Mouse (Mus musculus): ENCODE measurements at regions not wholly inside any gene's neighbourhood (a gene's known extent, or its start where the extent isn't known, plus 50 kb on each side); places are given as distances from the start of the nearest gene placed in this dataset.
A peak's percentile ranks its signal among the peaks of the same experiment; 100 is the strongest.

DNA sequence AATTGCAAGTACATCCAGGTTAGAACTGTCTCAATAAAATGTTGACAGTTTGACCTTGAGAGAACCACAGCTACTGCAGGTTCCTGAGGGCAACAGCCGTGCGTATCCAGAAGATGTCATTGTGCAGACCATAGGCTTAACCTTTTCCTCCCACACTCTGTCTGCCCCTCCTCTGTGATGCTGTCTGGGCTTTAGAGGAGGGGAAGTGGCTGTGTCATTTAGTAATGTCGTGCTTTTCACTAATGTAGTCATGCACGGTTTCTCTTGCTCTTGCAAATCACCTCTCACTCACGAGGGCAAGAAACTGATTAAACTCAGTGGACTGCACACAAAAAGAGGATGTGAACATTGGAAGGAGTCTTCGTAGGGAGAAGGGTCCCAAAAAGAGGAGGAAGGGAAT is 443.8 kb upstream of the Tom1l1 start:
- no peak overlapping the region for H3K27ac ChIP-seq (replicated peaks)
- H3K27me3 ChIP-seq (replicated peaks; ENCODE audit: low read depth, poor library complexity, severe bottlenecking) = no peaks in the 10 kb centered on the region
- 0 out of 2 replicates have a peak, but pooled peaks cover 6% of the 10 kb centered on the region for H3K4me1 ChIP-seq
- no peak for DNase-seq (ENCODE audit: low spot score)
- 35% methylated on average over 6 of the region's 6 CpGs for WGBS
- no peak overlapping the region for H3K4me3 ChIP-seq
- H3K9me3 ChIP-seq = no peaks in the 10 kb centered on the region
- no peaks in the 10 kb centered on the region for H3K36me3 ChIP-seq (replicated peaks)

DNA sequence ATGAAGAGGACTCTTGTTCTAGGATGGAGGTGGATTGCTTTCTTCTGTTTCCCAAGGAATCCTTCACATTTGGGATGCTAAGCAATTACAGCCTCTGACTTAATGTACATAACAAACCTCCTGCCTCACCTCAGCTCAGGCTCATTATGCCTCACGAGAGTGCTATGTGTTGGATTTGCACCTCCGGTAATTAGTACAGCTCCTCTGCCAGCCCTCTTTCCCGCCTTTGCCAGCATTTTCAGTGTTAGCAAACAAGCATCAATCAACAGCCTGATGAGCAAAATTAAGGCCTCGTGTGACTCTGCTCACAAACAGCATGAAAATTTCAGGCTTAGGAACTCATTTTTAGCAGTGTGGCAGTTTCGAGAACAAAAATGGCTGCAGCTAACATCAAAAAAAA is 410.0 kb upstream of the Tom1l1 start:
- H3K4me3 ChIP-seq = no peak overlapping the region
- peaks cover 5% of the 10 kb centered on the region; the same call in 1 of the 2 replicates for H3K4me1 ChIP-seq
- 50% methylated on average over 5 of the region's 5 CpGs for WGBS
- no peak for DNase-seq (ENCODE audit: low spot score)
- H3K27me3 ChIP-seq (replicated peaks; ENCODE audit: low read depth, poor library complexity, severe bottlenecking) = no peaks in the 10 kb centered on the region
- H3K27ac ChIP-seq (replicated peaks) = no peak overlapping the region
- H3K36me3 ChIP-seq (replicated peaks) = no peaks in the 10 kb centered on the region
- H3K9me3 ChIP-seq = no peaks in the 10 kb centered on the region

DNA sequence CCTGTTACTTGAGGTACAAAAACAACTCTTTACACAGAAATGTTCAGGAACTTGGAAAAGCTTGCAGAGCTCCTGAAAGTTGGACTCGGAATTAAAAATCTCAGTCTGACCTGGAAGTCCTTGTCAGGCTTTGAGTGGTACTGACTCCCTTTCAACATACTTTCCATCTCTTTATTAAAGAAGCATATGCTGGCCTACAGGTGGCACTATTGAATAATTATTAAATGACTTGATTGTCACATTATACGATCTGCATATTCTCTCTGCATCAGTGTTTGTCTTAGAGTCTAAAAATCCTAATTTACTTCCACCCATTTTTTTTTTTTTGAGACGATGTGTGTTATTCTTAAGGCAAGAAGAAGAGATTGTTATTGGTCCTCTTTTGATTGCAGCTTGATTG is 409.4 kb upstream of the Tom1l1 start:
- H3K27me3 ChIP-seq (replicated peaks; ENCODE audit: low read depth, poor library complexity, severe bottlenecking) = no peaks in the 10 kb centered on the region
- DNase-seq (ENCODE audit: low spot score) = no peak
- H3K27ac ChIP-seq (replicated peaks) = no peak overlapping the region
- no peak overlapping the region for H3K4me3 ChIP-seq
- WGBS = 71% methylated on average over 3 of the region's 3 CpGs
- peaks cover 5% of the 10 kb centered on the region; the same call in 1 of the 2 replicates for H3K4me1 ChIP-seq
- H3K9me3 ChIP-seq = no peaks in the 10 kb centered on the region
- H3K36me3 ChIP-seq (replicated peaks) = no peaks in the 10 kb centered on the region

DNA sequence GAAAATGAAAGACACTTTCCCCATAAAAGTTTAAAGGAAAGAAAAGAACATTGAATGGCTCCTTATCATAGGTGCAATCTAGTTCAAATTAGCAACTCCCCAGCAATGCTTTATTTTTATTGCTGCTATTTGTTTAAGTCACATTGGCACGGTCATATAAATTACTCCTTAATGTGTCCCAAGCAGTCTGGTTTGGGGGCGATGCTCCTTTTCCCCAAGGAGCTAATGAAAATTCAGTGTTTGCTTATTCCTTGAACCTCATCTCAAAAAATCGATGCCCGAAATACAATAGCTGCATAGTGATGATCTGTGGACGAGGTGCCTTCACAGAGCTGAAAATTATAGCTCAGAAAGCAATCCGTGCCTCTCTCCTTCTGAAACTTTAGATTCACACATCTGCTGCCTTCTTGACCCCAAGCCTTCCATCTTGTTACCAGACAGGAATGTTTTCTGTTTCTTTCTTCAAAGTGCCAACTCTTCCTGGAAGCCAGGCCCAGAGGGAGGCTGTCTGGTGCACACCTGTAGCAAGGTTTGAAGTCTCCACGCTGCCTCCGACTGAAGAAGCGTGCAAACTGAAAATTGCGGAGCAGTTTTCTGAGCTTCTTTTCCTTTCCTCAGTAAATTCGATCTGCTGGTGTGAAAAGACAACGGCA is 408.0 kb upstream of the Tom1l1 start:
- Histone ChIP-seq H3K4me3 (no peak overlapping the region), H3K27me3 (replicated peaks; ENCODE audit: low read depth, poor library complexity, severe bottlenecking) (no peaks in the 10 kb centered on the region), H3K9me3 (no peaks in the 10 kb centered on the region), H3K27ac (replicated peaks) (no peak overlapping the region), H3K4me1 (peaks cover 5% of the 10 kb centered on the region; the same call in 1 of the 2 replicates), H3K36me3 (replicated peaks) (no peaks in the 10 kb centered on the region)
- 60% methylated on average over 12 of the region's 12 CpGs for WGBS
- peak; percentile 19 for DNase-seq (ENCODE audit: low spot score)

DNA sequence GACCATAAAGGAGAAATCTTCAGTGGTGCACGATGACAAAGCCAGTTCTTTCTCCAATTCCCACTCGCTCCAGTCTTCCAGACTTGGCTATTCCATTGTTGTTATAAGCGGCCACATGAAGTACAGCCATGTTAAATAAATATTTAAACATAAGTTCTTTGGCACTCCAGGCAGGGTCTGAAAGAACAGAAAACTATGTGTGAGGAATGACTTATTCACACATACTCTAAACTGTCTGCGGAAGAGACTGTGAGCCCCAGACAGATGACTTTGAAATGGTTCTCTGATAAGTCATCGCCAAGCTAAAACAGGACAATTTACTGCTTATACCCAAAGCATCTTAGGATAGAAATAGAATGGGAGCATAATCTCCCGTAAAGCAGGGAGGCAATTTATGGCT is 377.2 kb upstream of the Tom1l1 start:
- WGBS = 83% methylated on average over 6 of the region's 6 CpGs
- no peaks in the 10 kb centered on the region for H3K4me1 ChIP-seq
- no peaks in the 10 kb centered on the region for H3K36me3 ChIP-seq (replicated peaks)
- H3K9me3 ChIP-seq = no peaks in the 10 kb centered on the region
- no peaks in the 10 kb centered on the region for H3K27me3 ChIP-seq (replicated peaks; ENCODE audit: low read depth, poor library complexity, severe bottlenecking)
- H3K4me3 ChIP-seq = no peak overlapping the region
- DNase-seq (ENCODE audit: low spot score) = no peak
- no peak overlapping the region for H3K27ac ChIP-seq (replicated peaks)

DNA sequence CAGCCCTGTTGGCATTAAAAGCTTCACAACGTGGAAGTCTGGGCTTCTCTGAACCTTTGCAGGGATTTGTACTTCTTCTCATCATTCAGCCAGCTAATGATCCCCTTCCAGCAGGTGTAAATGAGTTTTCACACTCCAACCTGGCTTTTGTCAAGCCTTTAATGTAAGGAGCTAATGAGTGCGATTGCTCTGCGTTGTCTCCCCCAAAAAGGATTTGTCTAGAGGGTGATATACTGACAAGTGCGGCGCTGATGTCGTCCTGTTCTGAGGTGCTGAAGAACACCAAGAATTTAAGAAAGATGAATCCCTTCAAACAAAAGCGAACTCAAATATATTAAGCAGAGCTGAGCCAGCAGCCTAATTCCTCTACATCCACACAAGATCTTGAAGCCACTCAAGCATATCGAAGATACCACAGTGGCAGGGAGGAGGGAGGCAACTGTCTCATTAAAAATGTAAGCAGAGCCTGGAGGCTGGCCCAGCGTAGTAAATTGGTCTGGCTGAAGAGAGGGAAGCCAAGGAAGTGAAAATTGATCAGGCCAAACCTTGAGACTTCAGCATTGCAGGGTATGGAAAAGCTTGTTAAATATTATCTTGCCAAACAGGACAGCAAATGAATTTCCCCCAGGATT is 368.9 kb upstream of the Tom1l1 start:
- Histone ChIP-seq H3K4me3 (no peak overlapping the region), H3K4me1 (no peaks in the 10 kb centered on the region), H3K27ac (replicated peaks) (no peak overlapping the region), H3K27me3 (replicated peaks; ENCODE audit: low read depth, poor library complexity, severe bottlenecking) (no peaks in the 10 kb centered on the region), H3K36me3 (replicated peaks) (no peaks in the 10 kb centered on the region), H3K9me3 (no peaks in the 10 kb centered on the region)
- 68% methylated on average over 9 of the region's 9 CpGs for WGBS
- DNase-seq (ENCODE audit: low spot score) = no peak

DNA sequence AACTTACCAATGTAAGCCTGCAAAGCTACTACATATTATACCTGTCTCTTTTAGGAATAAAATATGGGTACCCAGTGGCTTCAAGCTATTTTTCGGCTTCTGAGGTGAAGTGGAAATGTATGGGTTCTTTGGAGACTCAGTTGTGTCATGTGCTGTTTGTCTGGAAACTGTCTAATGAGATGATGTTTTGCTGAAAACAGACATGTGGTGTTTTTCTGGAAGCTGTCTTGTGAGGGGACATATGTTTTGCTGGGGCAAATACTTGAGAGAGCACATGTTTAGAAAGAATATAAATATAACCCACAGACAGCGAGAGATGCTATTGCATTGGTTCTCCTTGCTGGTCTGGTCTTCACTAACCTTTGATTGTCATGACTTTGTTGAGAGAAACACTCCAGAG is 365.2 kb upstream of the Tom1l1 start:
- Histone ChIP-seq H3K27ac (replicated peaks) (no peak overlapping the region), H3K9me3 (no peaks in the 10 kb centered on the region), H3K27me3 (replicated peaks; ENCODE audit: low read depth, poor library complexity, severe bottlenecking) (no peaks in the 10 kb centered on the region), H3K4me1 (0 out of 2 replicates have a peak, but pooled peaks cover 5% of the 10 kb centered on the region), H3K4me3 (no peak overlapping the region), H3K36me3 (replicated peaks) (no peaks in the 10 kb centered on the region)
- DNase-seq (ENCODE audit: low spot score) = no peak
- WGBS = 93% methylated on average over 2 of the region's 2 CpGs

DNA sequence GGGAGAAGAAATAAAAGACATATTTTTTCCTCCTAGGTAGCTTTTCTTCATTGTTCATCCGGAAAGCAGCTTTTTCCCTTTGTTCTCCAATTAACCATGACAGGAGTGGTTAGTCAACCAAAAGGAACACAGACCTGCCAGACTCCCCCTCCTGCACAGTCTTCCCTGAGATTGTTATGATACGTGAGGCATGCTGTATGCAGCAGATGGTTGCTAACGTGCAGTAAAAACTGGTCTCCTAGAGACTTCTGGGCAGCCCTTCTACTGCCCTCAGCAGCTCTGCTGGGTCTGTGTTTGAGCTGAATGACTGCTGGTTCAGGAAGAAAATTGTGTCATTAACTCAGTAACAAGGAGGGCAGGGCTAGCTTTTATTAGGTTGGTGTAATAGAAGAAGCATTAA is 363.5 kb upstream of the Tom1l1 start:
- Histone ChIP-seq H3K9me3 (no peaks in the 10 kb centered on the region), H3K4me3 (no peak overlapping the region), H3K27me3 (replicated peaks; ENCODE audit: low read depth, poor library complexity, severe bottlenecking) (no peaks in the 10 kb centered on the region), H3K36me3 (replicated peaks) (no peaks in the 10 kb centered on the region), H3K27ac (replicated peaks) (no peak overlapping the region), H3K4me1 (0 out of 2 replicates have a peak, but pooled peaks cover 5% of the 10 kb centered on the region)
- DNase-seq (ENCODE audit: low spot score) = no peak
- WGBS = 59% methylated on average over 3 of the region's 3 CpGs

DNA sequence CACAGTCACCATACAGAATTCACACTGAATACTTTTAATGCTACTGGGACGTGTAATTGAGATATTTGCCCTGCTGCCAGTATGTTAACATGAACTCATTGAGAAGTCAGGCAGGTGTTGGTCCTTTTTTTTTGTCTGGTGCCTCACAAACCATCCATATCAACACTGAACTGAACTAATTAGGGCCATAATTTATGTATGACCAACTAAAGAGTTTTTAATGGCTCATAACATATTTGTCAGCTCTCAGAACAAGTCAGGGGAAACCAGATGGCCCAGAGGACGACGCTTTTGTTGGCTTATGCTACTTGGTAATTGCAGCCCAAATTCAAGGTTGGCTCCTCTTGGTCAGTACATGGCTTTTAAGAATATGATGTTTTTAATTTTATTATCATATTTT is 353.3 kb upstream of the Tom1l1 start:
- WGBS = 81% methylated on average over 3 of the region's 3 CpGs
- H3K4me1 ChIP-seq = no peaks in the 10 kb centered on the region
- H3K4me3 ChIP-seq = no peak overlapping the region
- DNase-seq (ENCODE audit: low spot score) = no peak
- H3K27ac ChIP-seq (replicated peaks) = no peak overlapping the region
- H3K36me3 ChIP-seq (replicated peaks) = no peaks in the 10 kb centered on the region
- no peaks in the 10 kb centered on the region for H3K27me3 ChIP-seq (replicated peaks; ENCODE audit: low read depth, poor library complexity, severe bottlenecking)
- H3K9me3 ChIP-seq = no peaks in the 10 kb centered on the region

All from embryonic facial prominence, embryonic 10.5 days (tissue).